Mouse (Mus musculus): ENCODE results near the gene Ahcyl2.

- TF ChIP-seq CTCF (conservative IDR thresholded peaks at IDR 0.05 in 1 of 2, IDR thresholded peaks at IDR 0.05 in 1 of 2; ENCODE audit: low read depth in 2 of 2, low read length in 2 of 2) (no peak), ZNF384 (IDR thresholded peaks at IDR 0.05; ENCODE audit: low read depth, low read length) (no peak), RAD21 (IDR thresholded peaks at IDR 0.05; ENCODE audit: low read depth, low read length) (no peak), POLR2A (IDR thresholded peaks at IDR 0.05; ENCODE audit: low read depth, low read length) (no peak), MAFK (IDR thresholded peaks at IDR 0.05; ENCODE audit: insufficient replicate concordance, low read length) (no peak)
These were observed 21.1 kb downstream of the Ahcyl2 start for GRCm38 (mm10) chr6:29788779-29789350.

Data from CH12.LX (cell line).